Mouse (Mus musculus) urinary bladder, postnatal 10 days (tissue): ENCODE measurements around the gene Ccdc93.

Source experiments
- DNase-seq: peaks from one replicate; pipeline ENCODE4 v3.0.0; 2022; ENCODE audit warnings: low spot score

Ccdc93 gene

GRCm38 (mm10) chr1:121430938-121431928 lies at the start of gene Ccdc93:
Gene Ccdc93 (plus strand): TSS chr1:121431049.
- DNase-seq: peak; percentile 97

- no peak for DNase-seq
Measured at GRCm38 (mm10) chr1:121381562-121381961, 49.3 kb upstream of the Ccdc93 start.

GRCm38 (mm10) chr1:121388312-121388711 lies 42.5 kb upstream of the Ccdc93 start:
- no peak for DNase-seq

DNA sequence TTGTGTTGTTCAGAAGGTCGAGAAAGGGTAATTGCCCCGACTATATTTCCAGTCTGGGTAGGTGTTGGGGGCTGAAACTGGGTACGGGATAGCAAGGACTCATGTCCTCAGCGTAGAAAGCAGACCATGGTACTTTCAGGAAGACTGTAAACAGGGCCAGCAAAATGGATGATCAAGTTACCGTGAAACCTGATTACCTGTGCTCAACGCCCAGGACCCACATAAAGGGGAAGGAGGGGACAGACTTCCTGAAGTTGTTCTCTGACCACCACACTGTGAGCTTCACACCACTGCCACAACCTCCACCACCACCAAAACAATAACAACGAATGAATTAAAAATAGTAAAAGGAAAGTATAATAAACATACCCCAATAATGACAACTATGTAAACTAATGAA lies 42.1 kb upstream of the Ccdc93 start:
- DNase-seq: no peak

- no peak for DNase-seq
Measured at GRCm38 (mm10) chr1:121389574-121389973, 41.3 kb upstream of the Ccdc93 start.

GRCm38 (mm10) chr1:121390003-121390402 lies 40.8 kb upstream of the Ccdc93 start:
- DNase-seq: no peak

DNA sequence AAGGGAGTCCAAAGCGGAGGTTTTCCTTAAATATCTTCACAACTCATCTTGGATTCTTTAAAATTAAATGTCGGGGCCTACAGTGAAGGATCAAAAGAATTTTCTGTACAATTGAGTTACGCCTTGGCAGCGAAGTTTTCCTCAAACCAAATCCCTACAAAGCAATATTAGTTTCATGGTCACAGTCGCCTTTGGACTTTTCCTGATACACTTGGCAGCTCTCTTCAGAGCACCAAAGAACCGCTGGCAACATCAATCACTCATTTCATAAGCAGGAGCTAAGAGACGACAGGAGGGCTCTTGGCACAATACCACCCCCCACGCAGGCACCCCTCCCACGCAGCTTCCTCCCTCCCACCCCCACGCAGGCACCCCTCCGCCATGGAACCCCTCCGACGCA lies 40.4 kb upstream of the Ccdc93 start:
- DNase-seq: no peak

- DNase-seq: no peak
Measured at GRCm38 (mm10) chr1:121390855-121391254, 40.0 kb upstream of the Ccdc93 start.

DNA sequence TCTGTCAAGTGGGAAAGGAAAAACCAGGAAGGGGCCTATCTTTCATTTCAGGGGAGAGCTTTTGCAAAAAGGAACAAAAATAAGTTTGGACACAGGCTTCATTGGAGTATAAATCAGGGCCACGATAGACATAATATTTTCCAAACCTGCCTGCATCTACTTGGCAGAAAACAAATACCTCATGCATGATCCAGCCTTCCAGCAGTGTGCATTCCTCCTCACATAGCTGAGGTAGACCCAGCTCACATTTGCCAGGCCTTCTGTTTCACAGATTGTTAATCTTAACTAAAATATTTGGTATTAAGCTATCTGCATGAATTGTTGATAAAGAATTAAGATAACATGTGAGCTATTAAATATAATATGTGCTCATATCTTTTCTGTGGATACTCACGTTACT lies 37.7 kb upstream of the Ccdc93 start:
- DNase-seq: no peak

GRCm38 (mm10) chr1:121394764-121395163 lies 36.1 kb upstream of the Ccdc93 start:
- no peak for DNase-seq

- DNase-seq: no peak
Measured at GRCm38 (mm10) chr1:121396501-121396900, 34.3 kb upstream of the Ccdc93 start.

GRCm38 (mm10) chr1:121398231-121398630 lies 32.6 kb upstream of the Ccdc93 start:
- no peak for DNase-seq

- DNase-seq: no peak
Measured at GRCm38 (mm10) chr1:121398986-121399881, 31.6 kb upstream of the Ccdc93 start.

GRCm38 (mm10) chr1:121400243-121400642 lies 30.6 kb upstream of the Ccdc93 start:
- no peak for DNase-seq

GRCm38 (mm10) chr1:121419084-121419483 lies 11.8 kb upstream of the Ccdc93 start:
- no peak for DNase-seq

GRCm38 (mm10) chr1:121419569-121420265 lies 11.1 kb upstream of the Ccdc93 start:
- no peak for DNase-seq

DNA sequence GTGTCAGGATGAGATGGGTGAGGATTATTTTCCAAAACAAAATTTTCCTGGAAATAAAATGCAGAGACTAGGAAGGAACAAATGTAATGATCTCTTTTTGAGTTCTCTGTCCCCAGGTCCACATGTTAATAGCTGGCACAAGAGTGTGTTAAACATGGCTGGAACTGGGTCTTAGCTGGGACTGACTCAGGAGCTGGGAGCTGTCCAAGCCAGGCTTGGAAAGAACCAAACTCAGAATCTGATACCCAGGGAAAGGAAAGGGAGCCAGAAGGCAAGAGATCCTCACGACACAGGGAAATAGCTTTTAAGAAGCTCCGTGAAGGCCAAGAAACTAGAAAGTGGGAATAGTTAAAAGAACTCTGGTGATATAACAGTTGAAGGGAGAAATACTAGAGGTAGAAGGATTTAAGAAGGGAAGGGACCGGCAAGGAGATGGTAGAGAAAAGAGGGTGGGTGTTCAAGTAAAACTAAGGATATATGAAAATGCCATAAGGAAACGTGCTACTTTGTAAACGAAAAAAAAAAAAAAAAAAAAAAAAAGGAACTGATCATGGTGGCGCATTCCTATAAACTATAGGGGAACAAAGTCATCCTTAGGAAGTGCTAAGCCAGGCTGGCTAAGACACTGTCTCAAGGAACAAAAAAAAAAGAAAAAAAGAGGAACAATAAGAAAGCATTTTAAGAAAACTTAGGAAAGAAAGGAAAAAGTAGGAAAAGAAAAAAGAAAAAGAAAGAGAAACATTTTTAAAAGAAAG lies 489 bp upstream of the Ccdc93 start:
- DNase-seq: no peak

- no peak for DNase-seq
Measured at GRCm38 (mm10) chr1:121435981-121436380, 5.1 kb downstream of the Ccdc93 start.

DNA sequence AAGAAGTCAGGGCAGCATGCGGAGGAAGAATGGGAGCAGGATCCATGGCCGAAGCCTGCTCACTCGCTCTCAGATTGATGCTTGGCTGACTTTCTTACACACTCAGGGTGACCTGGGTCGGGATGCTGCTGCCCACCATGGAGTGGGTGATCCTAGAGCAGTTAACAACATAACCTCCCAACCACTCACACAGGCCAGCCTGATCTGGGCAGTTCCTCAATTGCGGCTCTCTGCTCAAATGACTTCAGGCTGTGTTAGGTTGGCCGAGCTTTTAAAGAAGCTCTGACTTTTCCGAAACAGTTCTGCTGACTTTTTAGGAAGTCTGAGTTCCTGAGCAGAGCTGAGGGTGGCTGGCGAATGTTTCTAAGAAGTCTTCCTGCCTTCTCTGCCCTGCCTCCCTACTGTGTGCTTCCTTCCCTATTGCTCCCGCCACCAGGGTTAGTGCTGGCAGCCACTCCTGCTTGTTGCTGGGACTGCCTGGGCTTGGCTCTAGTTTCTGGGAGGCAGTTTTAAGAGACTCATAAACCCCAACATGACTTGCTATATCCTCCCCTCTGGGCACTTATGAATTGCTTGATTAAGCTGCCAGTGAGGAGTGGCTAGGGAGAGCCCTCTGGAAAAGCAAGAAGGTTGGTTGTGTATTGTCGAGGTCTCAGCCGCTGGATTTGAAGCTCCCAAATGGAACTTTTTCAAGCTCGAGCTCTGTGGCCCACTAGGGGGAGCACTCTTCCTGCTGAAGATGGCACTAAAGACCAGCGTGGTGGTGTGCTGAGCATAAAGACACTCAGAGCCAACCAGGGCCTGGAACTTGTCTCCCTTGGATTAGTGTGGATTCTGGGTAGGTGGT lies 9.9 kb downstream of the Ccdc93 start:
- DNase-seq: no peak

- no peak for DNase-seq
Measured at GRCm38 (mm10) chr1:121444147-121444546, 13.3 kb downstream of the Ccdc93 start.
